Mouse (Mus musculus): ENCODE measurements at regions not wholly inside any gene's neighbourhood (a gene's known extent, or its start where the extent isn't known, plus 50 kb on each side); places are given as distances from the start of the nearest gene placed in this dataset.
"Not testable (repeated sequence)": the region's sequence is repeated elsewhere in the genome, so short reads cannot be mapped to it uniquely, and the experiment has no call there.

DNA sequence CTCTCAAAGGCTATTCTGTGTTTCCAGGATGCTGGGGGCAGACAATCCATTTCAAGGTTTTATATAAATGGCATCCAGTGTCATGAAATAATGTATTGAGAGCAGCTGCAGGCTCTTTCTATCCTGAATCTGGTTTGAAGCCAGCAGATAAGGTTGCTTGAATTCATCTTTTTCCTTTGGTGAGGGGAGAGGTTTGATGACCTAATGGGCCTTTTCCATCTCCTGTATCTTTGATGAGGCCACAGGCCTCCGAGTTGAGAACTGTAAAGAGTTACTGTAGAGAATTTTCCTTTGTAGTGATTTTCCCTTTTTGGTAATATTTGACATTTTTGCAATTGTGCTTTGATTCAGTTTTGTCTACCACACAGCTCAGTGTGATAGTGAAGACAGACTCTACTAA, 458.8 kb upstream of the 1700008P02Rik start:
- no peak for DNase-seq (ENCODE audit: low spot score)

DNA sequence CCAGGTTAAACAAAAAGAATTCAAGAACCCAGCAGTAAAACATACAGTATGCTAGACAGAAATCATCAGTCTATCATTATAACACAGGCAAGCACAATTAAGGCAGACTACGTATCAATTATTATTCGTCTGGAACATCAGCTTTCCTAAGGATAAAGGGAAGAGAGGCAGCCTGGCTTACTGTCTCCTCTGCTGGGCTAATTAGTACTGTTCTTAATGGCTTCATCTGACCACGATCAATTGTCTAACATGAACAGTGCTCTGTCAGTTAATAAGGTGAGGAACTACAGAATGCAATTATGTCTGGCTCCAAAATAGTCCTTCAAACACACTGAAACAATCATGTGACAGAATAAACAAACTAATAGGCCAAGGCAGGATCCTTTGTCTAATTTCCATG, 456.6 kb upstream of the 1700008P02Rik start:
- no peak for DNase-seq (ENCODE audit: low spot score)

DNA sequence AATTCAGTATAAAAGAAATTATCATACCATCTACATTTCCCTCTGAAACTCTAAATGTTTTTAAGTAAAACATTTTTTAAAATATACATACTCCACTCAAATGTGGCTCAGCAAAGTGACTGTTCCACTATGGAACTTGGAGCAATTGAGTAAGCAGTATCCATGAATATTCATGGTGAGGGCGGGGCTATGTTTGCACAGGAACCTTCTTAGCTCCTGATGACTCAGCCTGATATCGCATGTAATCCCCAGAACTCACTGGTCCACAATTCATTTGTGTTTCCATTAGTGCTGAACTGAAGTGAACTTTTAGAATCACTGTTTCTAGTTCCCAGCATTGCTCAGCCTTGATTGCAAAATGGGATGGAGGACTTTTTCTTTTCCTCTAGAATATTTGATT, 454.2 kb upstream of the 1700008P02Rik start:
- no peak for DNase-seq (ENCODE audit: low spot score)

DNA sequence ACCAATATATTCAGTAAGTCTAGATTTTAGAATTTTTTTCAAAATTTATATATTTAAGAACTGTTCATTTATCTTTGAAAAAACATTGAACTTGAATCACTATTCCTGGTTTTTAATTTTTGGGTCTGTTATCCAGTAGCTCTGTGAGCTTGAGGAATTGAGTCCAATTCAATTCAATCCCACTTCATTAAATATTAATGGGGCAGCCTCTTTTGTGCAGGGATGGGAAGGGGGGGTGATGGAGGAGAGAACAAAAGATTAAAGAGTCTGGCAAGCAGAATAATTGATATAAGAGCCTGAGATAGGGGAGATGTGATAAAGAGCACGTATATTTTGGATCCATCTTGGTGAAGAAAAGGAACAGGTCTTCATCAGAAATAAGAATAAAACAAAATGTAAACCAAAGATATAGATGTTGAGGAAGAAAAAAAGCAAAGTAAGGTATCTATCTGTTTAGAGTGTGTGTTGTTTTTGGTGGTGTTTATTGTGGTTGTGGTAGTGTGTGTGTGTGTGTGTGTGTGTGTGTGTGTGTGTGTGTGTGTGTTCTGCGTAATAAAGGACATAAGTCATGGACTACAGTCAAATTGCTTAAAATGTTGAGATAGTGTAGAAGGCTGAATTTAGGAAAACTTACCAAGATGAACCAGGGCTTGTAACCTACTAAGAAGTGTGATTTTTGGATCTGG, 421.3 kb upstream of the 1700008P02Rik start:
- DNase-seq (ENCODE audit: low spot score): no peak

DNA sequence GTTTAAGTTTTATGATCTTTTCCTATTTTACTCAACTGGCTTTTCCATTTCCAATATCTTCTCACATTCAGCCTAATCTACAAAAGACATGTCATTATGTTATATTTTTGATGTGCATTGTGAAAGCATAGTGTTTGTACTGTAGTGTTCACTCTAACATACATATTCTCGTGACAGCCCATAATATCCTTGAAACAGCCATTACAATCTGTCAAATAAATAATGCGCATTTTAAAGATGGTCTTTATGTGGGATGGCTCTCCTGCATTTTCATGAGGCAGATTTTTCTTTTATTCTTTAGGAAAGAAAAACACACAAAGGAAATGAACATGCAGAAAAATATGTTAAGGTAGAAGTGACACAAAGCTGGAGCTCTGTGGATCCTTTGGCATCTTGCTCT, 415.6 kb upstream of the 1700008P02Rik start:
- DNase-seq (ENCODE audit: low spot score): no peak

DNA sequence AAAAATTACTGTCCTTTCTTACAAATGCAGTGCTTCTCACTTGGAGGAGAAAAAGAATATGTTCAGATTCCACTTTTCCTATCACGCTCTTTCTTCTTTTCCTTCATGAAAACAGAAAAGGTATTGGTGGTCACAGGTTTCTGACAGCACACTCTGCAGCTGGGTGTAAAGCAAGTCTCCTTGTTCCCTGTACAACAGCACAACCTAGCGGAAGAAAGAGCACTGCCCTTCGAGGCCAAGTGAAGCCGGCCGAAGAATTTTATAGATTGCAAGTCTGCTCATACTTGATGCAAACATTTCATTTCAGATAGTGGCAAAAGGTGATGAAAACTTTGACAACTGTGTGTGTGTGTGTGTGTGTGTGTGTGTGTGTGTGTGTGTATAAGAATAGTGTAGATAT, 407.6 kb upstream of the 1700008P02Rik start:
- DNase-seq (ENCODE audit: low spot score): peak; percentile 2

DNA sequence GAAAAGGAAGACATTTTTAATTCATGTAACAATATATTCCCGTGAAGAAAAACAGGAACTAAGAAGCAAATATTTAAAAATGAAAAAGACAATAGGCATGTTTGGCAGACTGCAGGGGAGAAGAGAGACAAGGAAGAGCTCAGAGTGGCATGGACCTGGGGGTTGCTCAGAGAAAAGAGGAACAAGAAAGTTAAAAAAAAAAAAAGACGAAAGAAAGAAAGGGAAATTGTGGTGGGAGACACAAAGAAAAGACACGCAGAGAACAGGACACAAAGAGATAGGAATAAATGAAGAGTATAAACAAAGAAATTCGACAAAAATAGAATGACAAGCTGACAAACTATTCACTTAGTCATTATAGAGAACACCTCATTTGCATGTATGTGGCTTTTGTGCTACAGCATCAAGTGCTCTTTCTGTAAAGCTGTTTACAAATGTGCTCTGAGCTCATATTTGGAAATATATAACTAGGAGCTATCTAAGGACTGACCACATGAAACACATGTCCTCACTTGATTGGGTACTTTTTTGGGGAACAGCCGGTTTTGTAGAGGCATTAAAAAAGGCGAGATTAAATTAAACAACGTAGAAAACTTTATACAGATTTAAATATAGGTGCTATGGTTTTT, 394.2 kb upstream of the 1700008P02Rik start:
- DNase-seq (ENCODE audit: low spot score): no peak

DNA sequence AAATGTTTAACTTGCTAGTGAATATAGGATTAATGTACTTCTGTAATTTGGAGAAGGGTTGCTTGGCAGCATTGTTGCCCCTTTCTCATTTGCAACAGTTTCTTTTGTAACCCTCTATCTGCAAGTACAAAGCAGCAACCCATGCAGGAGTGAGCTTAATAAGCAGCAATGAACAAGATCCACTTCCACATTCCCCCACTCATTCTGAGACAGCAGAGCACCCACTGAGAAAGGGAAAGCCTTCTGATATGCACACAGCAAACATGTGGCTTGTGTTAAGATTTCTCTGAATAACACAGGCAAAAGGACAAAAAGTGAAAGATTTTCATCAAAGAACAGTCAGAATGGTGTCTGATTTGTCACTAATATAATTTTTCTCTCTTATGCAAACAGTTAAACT, 393.3 kb upstream of the 1700008P02Rik start:
- DNase-seq (ENCODE audit: low spot score): no peak

DNA sequence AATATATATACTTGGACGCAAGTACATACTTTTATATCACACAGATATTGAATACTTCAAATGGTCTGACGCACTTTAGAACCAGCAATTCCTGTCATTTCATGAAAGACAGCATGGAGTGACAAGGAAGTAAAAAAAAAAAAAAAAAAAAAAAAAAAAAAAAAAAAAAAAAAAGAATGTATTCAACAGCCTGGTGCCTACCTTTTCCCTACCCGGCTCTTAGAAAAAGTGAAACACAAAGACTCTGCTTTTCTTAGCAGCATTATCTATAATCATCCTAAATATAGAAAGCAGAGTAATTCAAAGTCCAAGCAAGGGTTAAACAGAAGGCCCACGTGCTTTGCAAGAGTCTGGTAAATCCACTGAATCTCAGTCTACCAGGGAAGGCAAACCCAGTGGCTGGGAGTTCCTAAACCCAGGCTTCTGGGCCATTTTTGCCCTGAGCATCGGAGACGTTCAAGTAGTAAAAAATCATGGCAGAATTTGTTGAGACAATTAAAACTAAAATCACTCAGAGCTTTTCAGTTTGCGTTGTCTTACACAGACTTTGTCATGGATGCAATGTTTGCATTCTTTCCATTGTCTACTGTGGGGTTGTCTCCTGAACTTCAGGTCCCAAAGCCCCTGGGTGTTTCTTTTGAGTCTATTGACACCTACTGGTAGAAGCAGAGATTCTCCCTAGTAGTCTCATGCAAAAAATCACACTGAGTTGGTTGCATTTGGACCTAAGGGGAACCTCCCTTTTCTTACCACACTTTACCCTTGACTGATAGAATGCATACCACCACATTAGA, 390.2 kb upstream of the 1700008P02Rik start:
- no peak for DNase-seq (ENCODE audit: low spot score)

DNA sequence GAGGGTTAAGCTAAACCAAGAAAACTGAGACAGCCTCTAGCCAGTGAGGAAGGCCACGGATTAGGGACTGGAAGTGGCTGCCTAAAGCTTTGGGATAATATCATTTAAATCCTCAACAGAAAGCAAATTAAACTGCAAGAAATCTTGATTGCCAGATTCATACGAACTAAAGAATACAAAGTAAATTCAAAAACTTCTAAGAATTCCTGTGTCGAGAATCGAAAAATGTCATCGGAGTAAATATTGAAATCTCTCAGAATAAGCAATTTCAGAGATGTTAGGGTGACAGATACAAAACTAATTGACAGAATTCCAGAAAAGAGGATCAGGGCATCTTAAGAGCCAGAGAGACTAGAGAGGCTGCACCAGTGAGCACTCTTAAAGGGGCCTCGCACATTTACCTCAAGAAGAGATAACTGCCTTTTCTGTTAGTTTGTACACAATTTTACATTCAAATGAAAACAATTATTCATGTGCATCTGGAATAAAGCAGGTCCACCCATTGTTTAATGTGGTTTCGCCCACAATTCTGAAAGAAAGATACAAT, 388.5 kb upstream of the 1700008P02Rik start:
- DNase-seq (ENCODE audit: low spot score): no peak

DNA sequence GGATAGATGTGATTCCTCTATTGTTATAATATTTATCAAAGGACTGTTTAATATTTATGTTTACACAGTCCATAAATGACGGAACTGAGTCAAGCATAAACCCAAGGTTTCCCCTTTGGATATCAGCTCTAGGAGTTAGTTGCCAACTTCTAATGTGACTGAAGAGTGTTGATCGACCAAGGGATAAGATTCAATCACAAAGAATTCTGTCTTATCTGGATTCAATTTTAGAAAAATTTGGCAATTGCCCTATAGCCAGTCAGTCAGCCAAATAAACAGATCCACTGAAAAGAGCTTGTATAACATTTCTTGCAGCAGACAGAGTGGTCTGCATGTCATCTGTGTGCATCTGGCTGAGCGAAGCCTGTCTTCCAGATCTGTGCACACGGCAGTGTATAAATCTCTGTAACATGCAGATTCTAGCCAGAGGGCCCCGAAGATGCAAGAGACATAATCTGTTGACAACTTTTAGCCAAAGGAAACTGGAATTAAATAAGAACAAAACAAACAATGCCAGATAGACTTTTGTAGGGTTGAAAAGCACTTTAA, 387.6 kb upstream of the 1700008P02Rik start:
- no peak for DNase-seq (ENCODE audit: low spot score)

DNA sequence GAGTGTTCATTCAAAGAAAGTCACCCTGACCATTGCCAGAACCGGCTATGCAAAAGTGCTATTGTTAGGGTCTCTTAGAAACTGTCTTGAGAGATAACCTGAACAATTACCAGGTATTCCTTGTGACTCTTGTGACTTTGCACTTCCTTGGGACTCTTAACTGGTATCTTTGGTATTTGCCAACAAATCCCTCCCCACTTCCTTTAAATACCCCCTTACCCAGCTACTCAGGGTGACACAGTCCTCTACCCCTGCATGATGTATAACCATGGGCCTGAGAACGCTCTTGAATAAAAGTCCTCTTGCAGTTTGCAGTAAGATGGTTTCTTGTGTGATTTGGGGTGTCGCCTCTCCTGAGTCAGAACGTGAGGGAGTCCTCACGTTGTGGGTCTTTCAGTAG, 371.5 kb upstream of the 1700008P02Rik start:
- DNase-seq (ENCODE audit: low spot score): not testable (repeated sequence)

DNA sequence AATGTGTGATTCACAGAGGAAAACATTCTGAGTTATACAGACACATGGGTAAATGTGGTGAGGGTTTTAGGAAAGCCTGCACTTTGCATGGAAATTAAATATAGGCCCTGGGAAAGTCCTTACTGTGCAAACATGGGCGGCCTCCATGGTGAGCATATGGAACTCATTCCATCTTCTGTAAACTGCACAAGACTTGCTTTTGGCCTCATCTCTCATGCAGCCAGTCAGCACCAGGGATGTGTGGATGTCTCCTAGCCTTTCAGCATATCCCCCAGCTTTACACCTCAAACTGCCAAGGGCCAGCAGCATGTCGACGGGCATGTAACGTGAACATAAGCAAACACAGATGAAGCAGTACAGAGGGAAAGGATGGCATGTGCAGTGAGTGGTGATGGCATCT, 364.7 kb upstream of the 1700008P02Rik start:
- DNase-seq (ENCODE audit: low spot score): no peak

DNA sequence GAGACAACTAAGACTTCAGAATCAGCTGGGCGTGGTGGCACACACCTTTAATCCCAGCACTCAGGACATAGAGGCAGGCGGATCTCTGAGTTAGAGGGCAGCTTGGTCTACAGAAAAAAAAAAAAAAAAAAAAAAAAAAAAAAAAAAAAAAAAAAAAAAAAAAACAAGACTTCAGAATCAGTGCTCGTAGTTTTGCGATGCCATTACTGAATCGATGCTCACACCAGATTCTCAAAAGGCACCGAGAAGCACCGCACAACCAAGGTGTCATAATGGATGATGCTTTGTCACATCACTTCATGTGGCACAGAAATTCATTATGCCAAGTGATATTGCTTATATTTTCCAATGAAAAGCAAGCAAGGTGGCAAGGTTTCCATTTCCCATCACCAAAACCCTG, 337.4 kb upstream of the 1700008P02Rik start:
- no peak for DNase-seq (ENCODE audit: low spot score)

DNA sequence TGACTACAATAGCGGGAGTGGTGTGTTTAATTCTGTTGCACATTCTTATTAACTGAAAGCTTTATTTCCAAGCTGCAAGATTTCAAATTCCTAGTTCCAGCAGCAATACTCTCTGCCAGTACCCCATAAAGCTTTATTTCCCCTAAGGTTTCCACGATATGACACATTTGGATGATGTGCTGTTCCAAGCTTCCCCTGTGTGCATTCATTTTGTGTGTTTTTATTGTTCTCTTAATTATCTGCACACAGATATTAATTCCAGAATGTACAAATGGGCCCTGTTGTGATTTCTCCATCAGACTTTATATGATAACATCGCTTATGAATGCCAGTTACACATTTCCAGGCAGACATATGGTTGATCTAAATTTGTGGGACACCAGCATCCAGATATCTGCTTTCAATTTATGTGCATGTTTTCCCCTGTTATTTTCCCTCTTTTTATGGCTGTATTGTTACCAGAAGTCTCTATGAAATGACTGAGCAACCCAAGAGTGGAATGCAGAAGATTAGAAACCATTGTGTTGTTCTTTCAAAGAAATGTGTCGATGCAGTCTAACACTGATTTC, 312.4 kb upstream of the 1700008P02Rik start:
- no peak for DNase-seq (ENCODE audit: low spot score)

DNA sequence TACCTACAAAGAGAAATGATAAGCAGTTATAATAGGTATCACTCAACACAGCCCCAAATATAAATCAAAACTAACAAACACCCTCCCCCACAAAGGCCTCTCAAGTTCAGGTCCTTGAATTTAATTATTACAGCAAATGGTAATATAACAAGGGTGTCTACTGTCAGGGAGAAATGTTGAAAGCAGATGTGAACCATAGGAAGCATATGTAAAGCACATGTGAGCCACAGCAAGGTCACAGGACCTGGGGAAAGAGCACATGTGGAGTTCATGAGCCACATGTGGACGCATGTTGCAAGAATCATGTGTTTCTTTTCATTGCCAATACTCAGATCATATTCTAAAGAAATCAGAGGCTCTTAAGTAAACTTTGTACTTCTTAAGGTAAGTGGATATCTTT, 306.5 kb upstream of the 1700008P02Rik start:
- DNase-seq (ENCODE audit: low spot score): no peak

DNA sequence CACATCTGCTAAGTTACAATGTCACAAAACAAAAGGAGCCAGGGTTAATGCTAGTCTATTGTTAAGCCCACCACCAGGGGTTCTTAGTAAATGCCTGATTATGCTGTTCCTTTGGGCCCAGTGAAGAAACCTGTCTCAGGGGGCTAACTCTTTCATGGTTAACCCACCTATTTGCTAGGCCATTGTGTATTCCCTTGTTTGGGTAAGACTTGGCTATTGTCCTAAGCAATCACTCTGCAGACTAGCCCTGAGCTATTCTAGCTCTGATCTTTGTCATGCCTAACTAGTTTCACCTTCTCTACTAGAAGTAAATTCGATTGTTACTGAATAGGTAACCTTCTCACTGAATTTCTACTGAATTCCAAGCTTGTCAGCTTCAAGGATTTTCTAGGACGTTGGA, 302.4 kb upstream of the 1700008P02Rik start:
- not testable (repeated sequence) for DNase-seq (ENCODE audit: low spot score)

DNA sequence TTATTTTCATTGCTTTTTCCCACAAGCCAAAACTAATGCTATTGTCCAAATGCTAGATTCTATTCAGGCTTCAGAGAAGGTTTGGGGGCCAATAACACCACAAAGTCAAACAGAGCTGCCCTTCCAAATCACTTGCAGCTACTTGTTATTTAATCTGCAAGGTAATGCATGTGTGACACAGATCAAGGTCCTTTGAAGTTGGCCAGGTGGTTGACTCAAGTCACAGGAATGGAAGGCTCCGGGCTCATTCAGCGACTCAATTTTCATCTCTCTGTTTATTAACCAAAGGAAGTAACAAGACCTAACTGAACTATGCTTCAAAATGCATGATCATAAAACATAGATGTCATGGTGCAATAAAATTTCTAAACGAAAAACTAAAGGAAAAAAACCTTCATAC, 300.0 kb upstream of the 1700008P02Rik start:
- DNase-seq (ENCODE audit: low spot score): no peak

DNA sequence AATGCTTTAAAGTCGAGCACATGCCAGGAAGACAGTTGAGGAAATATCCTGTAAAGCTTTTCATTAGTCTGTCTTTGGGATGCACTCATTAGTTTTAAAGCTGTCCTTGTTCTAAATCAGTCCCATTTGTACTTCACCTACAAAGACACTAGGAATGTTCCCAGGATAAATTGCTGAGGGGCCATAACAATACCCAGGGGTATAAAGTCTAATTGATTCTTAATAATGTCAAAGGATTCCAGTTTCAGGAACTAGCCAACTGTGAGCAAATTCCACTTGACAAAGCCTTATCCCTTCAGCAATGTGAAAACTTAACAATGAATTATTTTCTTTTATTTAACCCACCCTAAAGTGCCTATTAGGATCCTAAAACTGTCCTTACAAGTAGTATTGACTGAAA, 267.7 kb upstream of the 1700008P02Rik start:
- no peak for DNase-seq (ENCODE audit: low spot score)

DNA sequence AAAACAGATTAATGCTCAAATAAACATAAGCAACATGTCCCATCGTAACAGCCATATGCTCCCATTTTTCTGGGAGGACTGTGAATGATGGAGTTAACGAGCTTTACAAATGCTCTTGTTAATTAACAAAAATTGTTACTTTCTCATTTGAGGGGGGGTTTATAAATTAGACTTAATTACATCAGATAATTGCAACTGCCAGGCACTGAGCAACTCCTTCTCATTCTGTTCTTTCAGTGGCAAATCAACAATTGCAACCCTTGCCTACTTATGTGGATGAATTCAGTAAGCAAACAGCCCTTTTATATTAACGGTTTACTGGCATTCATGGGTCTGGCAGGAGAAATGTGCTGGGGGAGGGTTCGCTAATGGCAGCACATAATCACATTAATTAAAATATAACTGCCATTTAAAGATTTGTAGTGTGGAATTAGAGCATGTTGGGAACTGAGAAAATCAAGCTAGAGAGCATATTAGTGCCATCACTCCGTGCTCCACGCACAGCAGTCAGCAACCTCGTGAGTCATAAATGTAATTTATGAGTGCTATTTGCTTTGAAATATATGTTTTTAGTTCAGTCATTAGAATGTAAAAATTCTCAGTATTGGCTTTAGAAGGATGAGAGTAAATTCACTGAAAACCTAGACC, 266.9 kb upstream of the 1700008P02Rik start:
- no peak for DNase-seq (ENCODE audit: low spot score)

DNA sequence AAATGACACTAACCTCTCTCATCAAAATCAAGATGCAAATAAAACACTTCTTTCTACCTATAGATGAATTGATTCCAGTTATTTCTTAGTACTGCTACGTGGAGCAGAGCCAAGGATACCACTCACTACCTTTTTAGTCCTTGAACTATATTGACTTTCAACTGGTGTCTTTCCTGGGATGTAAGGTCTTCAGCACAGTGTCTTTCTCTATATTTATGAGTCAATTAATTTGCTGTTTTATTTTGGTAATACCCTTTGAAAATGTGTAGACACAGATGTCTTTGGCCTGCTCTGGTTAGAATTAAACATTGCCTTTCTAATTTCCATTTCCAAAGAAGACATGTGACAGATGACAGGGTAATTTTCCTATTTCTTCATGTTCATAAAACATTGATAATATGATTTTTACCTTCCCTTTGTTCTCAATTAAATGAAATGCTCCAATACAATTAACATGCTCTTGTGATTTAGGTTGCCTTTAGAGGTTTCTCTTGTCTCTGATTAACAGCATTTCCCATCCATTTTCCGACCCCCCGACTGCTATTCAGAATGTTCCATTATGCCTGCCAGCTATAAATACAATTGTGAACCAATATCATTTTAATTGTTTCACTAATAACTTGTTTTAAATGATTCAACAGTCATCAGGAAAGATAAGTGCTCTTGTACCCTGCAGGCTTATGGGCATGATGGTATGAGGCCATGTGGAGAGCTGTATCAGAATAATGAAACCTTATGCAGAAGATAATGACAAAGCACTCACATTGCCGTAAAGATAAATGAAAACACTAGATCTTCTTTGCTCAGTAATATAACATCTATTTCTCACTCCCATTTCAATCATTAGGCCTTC, 266.2 kb upstream of the 1700008P02Rik start:
- DNase-seq (ENCODE audit: low spot score): no peak
